Mouse (Mus musculus) gastrocnemius, postnatal 10 days (tissue): Measurements from ENCODE around the gene Stx1b. TPM values are rescaled to one million over a fixed set of nuclear protein-coding genes. Genes with fewer than 3 reads are reported as not detected.
"Not testable (repeated sequence)": the region's sequence is repeated elsewhere in the genome, so short reads cannot be mapped to it uniquely, and the experiment has no call there.

Source experiments
- DNase-seq: peaks from one replicate; pipeline ENCODE4 v3.0.0; 2021; ENCODE audit warnings: mixed read lengths
- long read RNA-seq, 2 experiments: library from polyadenylated mRNA; stranded (forward); transcript quantifications; one replicate each; pipeline ENCODE4 v2.0.0; 2021
- total RNA-seq, 2 experiments: library from RNA; stranded (reverse); gene quantifications; 2 replicates each; pipeline ENCODE4 v1.2.3; 2021

Gene Stx1b
- 1 to 10 TPM; 3.0 to 4.6 TPM for total RNA-seq
- long read RNA-seq, experiment 1 = 0 reads
- long read RNA-seq, experiment 2, partial matches to known transcripts = 0 of 1 reads
- long read RNA-seq, experiment 2, other reads (novel, unspliced or antisense) = 1 of 1 reads

DNA sequence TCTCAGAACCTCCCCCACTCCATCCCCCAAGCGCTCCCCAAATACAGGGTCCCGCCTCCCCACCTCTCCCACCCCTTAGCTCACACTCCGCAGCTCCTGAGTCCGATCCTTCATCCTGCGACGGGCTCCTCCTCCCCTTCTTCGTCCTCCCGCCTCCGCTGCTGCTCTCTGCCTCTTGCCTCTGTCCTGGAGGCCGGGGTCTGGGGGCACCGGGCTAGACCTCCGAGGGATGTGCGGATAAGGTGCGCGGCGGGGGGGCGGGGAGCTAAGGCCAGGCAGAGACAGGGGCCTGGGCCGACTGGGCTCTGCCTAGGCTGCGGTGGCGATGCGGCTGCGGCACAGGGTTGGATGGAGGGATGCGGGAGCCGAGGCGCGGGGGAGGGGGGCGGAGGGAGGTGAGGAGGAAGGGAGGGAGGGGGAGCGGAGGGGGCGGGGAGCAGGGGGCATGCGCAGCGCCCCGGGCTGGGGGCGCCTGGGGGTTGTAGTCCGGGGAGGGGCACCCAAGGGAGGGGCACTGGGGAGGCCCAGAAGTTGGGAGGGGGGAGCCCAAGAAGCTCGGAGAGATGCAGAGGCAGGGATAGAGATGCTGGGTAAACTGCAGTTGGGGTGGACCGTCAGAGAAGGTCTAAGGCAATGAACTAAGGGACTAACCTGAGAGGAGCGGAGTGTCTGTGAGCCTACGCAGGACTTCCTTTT lies at the start of gene Stx1b, which contains the start of gene Stx4a:
Gene Stx1b (minus strand): TSS at position 374 of the 696 bp plus-strand sequence.
Gene Stx4a (plus strand): TSS at position 119 of the 696 bp plus-strand sequence.
- DNase-seq = peak; percentile 60

DNA sequence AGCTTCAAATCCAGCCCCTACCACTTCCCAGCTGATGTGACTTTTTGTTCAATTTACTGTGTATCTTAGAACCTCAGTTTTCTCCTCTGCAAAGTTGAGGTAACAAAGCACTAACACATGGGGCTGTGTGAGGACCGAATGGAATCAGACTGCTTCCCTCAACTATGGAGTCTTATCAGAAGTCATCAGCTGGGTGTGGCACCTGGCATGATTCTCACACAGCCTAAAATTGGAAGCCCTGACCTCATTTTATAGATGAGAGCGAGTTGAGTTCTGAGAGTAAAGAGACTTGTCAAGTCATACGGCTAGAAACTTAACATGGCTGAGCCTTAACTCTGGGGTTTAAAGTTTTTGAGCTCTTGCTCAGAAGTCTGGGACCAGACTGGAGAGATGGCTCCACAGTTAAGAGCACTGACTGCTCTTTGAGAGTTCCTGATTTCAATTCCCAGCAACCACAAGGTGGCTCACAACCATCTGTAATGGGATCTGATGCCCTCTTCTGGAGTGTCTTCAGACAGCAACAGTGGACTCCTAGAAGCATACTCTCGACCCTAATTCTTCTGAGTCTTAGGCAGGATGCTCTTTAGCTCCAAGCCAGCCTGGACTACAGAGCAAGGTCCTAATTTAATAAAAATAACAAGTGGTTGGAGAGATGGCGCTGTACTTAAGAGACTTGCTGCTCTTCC lies 45.9 kb upstream of the Stx1b start:
- no peak for DNase-seq

DNA sequence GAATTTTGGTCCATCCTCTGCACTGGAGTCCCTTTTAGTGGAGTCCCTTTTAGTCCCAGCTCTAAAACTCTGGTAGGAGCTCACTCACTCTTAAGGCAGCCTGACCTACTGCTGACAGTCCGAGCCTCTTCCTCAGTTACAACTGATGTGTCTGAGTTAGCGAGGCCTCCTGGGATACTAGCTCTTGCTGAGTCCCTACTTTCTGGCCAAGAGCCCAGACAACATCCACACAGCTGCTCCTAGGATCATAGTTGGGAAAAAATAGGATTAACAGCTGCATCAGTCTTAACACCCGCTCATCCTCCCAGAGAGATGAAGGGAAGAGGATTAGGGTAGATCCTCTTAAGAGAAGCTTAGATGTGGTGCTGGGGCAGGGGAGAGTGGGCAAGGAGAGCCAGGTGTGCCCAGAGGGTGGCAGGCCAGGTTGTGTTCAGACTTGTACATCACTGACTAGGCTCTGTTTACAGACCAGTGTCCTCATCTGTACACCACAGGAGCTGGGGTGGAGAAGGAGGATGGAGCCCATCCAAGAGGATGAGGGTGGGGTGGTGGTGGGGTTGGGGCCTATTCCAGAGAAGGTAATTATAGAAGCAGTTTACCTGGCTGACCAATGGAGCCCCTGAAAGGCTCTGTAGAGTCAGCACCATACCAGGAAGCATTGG lies 44.9 kb upstream of the Stx1b start:
- DNase-seq = peak; percentile 34

DNA sequence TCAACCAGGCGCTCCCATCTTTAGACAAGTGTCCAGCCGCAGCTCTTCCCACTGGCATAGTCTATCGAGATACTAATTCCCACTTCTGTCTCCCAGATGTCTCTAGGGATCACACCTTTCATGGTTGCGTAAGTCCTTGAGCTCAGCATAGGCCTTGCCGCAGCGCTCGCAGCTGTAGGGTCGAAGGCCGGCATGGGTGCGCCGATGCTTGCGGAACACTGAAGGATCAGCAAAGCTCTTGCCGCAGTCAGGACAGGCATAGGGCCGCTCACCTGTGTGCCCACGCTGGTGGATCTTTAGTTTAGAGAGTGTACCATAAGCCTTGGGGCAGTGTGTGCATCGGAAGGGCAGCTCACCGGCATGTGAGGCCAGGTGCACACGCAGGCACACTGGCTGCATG lies 43.3 kb upstream of the Stx1b start:
- DNase-seq = no peak

DNA sequence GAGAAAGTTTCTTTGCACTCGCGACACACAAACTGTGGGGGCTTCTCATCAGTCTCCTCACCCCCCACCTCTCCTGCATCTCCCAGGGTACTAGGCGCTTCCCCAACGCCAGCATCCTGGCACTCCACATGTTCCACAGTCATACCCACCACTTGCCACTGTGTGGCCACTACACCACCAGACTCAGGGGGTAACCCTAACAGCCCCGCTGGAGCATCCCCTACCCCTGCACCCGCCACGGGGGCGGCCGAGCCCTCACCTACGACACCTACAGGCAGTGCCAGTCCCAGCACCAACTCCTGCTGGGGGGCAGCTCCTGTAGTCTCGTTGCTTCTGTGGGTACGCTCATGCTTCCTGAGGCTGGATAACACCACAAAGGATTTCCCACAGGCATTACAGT lies 42.1 kb upstream of the Stx1b start:
- no peak for DNase-seq

DNA sequence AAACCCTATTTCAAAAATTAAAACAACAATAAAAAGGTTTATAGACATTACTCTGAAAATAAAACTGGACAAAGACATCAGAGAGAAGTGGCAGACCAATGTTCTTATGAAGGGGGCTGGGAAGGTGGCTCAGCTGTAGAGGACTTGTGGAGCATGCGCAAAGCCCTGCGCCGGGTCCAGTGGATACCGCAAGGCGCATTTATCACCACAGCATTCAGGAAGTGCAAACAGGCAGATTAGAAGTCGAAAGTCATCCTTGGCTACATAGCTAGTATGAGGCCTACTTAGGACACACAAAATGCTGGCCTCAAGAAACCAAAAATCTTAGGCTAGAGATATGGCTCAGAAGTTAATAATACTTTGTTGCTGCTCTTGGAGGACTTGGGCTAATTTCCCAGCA lies 33.9 kb upstream of the Stx1b start:
- DNase-seq = no peak

DNA sequence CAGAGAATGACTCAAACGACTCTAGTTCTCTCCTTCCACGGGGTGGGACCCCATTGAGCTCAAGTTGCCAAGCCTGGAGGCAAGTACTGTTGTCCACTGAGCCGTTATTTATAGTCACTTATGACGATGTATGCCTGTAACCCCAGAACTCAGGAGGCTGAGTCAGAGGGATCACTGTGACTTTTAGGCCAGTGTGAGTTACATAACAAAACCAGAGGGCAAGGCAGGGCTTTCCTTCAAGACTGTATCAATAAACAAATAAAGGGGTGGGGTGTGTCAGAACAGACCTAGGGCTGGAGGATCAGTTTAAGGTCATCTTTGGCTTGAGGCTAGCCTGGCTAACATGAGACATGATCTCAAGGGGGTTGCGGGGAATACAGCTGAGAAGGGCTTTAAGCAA lies 26.6 kb upstream of the Stx1b start:
- DNase-seq = no peak

DNA sequence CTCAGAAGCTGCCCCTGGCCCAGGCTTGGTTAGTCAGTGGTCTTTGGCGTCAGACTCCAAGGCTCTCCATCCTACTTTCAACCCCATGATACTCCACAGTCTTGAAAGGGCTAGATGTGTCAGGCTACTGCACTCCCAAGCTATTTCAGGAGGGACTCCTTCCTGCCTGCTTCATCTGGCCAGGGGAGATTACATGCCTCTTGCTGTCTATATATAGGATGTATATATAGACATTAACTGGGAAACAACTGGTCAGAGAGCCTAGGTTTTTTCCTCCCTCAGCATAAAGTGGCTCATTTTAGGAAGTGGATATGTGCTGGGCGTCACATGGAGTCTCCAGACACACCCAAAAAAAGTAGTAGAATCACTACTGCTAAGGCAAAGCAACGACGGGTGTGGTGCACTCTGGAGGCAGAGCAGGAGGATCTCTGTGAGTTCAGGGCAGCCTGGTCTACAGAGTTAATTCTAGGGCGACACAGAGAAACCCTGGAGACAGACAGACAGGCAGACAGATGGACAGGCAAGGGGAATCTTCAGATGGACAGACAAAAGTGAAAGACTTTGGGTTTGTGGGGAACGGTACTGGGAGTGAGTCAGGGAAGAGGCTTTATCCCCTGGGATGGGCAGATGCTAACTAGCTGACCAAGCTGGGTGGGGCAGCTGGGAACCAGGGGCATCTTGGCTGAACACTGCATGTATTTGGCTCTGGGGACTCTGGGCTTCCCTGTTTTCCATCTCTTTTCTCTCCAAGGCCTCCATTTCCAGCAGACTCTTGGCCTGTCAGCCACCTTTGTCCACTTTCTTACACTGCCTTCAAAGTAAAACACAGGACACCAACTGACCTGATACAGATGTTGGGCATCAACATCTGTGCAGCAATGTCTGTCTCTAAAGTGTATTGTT lies 25.9 kb upstream of the Stx1b start:
- DNase-seq = no peak

DNA sequence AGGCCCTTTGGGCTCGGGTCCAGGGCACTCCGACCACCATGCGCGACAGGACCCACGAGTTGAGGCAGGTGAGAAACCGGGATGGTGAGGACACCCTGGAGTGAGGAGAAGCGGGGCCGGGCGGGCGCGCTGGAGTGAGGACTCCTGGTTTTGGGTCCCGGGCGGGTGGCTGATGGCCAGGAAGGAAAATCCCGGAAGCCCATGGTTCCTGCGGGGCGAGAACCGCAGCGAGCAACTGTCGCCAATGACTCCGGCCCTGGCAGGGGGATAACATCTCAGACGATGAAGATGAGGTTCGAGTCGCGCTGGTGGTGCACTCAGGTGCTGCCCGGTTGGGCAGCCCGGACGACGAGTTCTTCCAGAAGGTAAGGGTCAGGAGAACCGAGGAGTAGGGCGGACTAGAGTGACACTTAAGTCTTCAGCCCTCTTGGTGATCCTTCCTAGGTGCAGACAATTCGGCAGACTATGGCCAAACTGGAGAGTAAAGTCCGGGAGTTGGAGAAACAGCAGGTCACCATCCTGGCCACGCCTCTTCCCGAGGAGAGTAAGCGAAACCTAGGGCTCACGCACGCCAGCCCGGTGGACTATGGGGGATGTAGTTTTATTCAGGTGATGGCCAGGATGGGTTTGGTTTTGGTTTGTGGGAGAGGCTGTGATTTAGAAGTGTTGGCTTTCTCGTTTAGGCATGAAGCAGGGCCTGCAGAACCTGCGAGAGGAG lies 17.8 kb upstream of the Stx1b start:
- peak; percentile 75 for DNase-seq

DNA sequence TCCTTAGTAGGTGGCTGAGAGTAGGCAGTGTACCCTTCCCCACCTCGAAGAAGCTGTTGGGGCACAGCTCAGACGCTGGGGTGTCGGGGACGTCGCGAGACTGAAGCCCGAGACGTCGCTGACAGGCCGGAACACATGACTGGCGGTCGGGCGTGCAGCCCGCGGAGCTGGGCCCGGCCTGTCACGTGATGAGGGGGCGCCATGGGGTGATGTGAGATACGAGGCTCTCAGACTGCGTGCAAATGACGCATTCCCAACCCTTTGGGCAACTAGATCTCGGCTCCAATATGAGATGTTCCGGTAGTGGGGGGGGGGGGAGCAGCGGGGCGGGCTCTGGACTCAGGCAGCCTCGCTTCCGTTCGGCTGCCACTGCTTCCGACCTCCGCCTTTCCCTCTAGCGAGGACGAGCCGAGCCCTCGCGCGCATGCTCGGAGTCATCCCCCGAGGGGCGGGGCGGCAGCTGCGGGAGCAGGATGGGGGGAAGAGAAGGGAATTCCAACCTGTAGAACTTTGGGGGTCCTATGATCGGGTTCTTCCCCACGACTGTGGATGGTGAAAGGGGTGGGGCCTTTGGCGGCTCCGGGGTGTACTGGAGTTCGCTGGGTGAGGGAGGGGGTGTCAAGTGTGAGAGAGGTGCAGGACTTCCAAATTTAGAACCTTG lies 17.1 kb upstream of the Stx1b start:
- DNase-seq = peak; percentile 94

DNA sequence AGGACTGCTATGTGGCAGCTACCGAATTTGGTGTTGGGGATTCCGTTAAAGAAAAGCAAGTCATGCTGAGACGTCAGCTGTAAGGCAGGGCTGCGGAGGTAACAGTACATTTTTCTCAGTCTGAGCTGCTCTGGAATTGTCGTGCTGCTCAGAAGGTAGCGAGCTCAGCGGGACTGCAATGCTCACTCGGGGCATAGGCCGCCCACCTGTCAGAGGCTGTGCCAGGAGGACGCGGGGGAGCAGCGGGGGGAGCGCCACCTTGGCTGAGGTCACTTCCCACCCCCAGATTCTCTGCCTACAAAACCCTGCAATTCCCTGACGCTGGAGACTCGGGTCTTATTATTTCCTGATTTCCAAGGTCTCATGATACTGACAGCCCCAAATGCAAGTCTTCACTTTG lies 16.5 kb upstream of the Stx1b start:
- DNase-seq = peak; percentile 49

DNA sequence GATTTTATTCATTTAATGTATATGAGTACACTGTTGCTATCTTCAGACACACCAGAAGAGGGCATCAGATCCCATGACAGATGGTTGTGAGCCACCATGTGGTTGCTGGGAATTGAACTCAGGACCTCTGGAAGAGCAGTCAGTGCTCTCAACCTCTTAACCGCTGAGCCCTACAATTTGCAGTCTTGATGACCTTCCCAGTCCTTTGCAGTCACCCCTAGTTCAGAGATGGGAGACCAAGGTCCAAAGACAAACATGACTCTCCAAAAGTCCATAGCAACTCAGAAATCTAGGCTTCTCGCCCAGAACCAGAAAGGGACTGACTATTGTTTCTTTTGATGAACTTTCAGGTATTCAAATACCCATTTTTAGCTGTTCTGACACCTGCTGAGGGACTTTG lies 15.7 kb upstream of the Stx1b start:
- DNase-seq = not testable (repeated sequence)

DNA sequence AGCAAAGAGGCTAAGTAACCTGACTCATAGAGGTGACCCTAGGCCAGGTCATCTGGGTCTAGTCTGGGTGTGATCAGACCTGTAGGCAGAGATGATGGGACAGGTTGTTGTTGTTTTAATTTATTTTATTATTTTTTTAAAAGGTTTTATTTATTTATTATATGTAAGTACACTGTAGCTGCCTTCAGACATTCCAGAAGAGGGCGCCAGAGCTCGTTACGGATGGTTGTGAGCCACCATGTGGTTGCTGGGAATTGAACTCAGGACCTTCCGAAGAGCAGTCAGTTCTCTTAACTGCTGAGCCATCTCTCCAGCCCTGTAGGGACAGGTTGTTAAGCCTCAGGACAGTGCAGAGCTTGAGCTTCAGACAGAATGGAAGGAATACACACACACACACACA lies 13.5 kb upstream of the Stx1b start:
- DNase-seq = not testable (repeated sequence)

DNA sequence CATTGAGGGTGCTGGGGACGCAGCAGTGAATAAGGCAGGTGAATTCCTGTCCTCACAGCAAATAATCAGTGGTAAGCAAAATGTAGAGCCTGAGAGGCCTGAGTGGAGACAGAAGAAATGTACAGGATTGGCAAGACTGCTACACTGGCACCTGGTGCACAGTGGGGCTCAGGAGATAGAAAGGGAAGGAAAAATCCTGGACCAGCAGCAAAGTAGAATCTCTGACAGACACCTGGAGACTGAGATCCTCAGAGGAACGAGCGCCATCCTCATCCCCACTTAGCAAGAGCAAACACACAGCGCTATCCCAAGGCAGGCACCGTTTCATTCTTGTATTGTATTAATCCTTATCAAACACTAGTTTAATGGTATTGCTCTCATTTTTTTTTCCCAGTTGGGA lies 13.1 kb upstream of the Stx1b start:
- no peak for DNase-seq

DNA sequence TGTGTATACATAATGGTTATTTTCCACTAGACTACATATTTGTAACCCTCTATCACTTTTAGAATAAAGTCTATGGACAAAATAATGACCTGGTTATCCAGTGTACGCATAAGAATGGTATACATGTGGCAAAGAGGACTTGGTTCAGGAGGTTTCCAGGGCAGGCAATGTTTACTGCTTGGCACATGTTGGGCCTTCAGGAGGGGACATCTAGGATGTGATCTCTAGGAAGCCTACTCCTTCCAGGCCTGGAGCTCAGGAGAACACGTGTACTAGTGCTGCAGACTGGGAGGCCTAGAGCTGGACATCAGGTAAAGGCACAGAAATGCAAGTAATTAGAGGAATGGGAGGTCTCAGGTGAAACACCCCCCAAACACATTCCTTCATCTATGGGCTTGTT lies 11.2 kb upstream of the Stx1b start:
- DNase-seq = no peak

DNA sequence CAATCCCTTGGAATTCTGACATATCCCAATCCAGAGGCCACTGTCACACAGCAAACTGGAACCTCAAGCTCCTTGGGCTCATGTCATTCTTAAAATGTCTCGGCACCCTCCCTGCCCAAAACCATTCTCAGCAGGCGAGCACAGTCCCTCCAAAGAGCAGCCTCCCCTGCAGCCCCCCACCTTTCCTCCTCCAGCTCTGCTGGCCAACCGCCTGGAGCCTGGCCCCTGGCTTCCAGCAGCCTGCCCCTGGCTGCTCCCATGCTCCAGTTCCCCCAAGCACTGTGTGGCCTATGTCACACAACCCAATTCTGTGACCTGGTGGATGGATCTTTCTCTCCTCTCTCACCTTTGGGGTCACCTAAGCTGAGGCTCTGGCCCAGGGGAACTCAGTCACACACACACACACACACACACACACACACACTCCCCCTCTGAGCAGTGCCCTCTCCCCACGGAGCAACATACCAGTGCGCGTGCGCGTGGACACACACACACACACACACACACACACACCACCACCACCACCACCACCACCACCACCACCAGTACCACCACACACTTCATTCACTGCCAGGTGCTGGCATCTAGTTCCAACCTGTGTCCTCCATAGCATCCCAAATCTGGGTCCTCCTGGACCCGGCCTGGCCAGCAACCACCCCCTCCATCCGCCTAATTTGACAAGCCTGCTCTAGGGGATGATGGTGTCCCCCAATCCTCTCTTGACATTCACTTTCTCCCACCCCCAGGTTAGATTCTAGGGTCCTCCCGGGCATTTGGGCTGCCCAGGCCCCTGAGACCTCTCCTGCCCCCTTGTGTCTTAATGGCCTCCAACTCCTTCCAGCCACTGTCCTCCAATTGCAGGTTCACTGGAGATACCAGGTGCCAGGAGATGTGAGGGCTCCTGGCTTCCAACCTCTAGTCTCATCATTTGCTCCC lies 845 bp downstream of the Stx1b start:
- no peak for DNase-seq

DNA sequence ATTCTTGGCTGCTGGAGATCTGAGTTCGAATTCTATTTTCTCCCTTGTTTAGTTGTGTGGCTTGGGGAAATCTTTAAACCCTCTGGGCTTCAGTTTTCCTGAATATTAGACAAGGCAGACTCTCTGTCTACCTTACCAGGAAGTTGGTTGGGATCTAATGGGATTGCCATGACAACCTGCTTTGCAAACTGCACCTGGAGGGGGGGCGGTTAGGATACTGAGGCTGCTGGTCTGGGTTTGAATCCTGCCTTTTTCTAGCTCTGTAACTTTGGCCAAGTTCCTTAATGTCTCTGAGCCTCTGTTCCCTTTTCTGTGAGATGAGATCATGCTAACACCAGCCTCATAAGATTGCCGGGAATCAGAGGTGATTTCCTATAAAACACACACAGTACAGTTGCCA lies 1.9 kb downstream of the Stx1b start:
- DNase-seq = no peak

DNA sequence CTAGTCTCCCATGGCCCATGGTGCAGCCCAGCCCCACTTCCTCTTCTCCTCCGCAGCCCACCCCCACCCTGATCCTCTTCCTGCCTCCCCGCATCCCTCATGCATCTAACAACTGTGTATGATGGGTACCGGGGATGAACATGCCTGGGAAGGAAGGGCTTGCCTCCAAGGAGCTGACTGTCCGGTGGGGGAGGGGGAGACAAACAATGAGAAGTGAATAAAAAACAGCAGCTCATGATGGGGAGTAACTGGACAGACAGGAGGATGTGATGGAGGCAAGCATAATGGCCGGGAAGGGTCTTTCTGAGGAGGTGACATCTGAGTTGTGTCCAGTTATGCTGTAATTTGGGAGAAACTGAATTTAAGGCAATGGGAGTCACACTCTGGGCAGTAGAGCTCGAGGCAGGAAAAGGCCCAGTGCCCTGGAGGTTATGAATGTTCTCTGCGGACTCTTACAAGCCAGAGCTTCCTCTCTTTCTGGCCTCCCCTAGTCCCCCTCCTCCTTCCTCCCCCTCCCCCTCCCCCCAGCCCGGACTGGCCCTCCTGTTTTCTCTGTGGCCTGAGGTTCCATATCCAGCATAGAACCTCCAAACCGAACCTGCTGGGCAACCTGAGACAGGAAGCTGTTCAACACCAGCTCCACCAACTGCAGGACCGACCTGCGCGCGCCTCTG lies 3.4 kb downstream of the Stx1b start:
- DNase-seq = no peak

DNA sequence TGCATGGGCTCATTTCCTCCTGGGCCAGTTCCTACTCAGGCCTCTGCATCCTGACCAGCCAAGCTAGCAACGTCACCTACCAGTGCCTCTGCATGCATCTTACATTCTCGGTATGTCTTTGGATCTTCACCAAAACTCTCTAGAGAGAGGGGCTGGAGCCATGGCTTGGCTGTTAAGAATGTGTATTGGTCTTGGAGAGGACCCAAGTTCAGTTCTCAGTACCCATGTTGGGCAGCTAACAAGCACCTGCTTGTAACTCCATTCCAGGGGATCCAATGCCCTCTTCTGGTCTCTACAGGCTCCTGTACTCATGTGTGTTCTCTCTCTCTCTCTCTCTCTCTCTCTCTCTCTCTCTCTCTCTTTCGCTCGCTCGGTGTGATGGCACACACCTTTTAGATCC lies 6.6 kb downstream of the Stx1b start:
- no peak for DNase-seq
